Mouse (Mus musculus) embryonic fibroblast, embryonic 13.5 days (primary cell): ENCODE data around the gene Lce1d. TPM values are rescaled to one million over a fixed set of nuclear protein-coding genes. Genes with fewer than 3 reads are reported as not detected.

Experiments used
- H3K27ac ChIP-seq: 2 replicates; pipeline ENCODE4 v1.5.1; 2012; ENCODE audit warnings: low read length, control low read depth, inconsistent platforms; ENCODE audit not compliant: insufficient read depth
- H3K4me1 ChIP-seq: 2 replicates; pipeline ENCODE4 v1.6.1; 2011; ENCODE audit warnings: low read length; ENCODE audit not compliant: control insufficient read depth, insufficient read depth
- H3K4me3 ChIP-seq: 2 replicates; pipeline ENCODE4 v1.5.1; 2011; ENCODE audit warnings: mild to moderate bottlenecking, control low read depth, low read length; ENCODE audit not compliant: insufficient read depth
- CTCF ChIP-seq: IDR thresholded peaks from 2 replicates; pipeline ENCODE4 v1.5.1; 2011; ENCODE audit warnings: mild to moderate bottlenecking, control low read depth, low read length, moderate library complexity, borderline replicate concordance; ENCODE audit not compliant: insufficient read depth
- POLR2A ChIP-seq: IDR thresholded peaks from 2 replicates; pipeline ENCODE4 v1.6.1; 2011; ENCODE audit warnings: low read depth, mild to moderate bottlenecking, control low read depth, low read length, moderate library complexity
- polyA plus RNA-seq: library from polyadenylated mRNA; stranded (reverse); fragments of >200 nt; gene quantifications from 2 replicates; pipeline ENCODE4 v1.2.4, GENCODE M21; 2011; ENCODE audit warnings: low read depth; ENCODE audit not compliant: missing spikeins, insufficient read length

The Lce1d gene
- polyA plus RNA-seq, 1 experiment, result not detected

- TF ChIP-seq CTCF (no peak), POLR2A (no peak)
- H3K27ac ChIP-seq, result no peak within 1 kb of the TSS
- H3K4me3 ChIP-seq, result no peak within 1 kb of the TSS
- no peaks in the 10 kb centered on the region for H3K4me1 ChIP-seq
These were observed 30.2 kb downstream of the Lce1d start, which contains the start of gene Lce1b for GRCm38 (mm10) chr3:92656826-92657225. Lce1b (minus strand) TSS chr3:92656926.

GRCm38 (mm10) chr3:92648207-92648606 is 38.8 kb downstream of the Lce1d start, which contains the start of gene Lce1a1:
Lce1a1 (minus strand) TSS chr3:92648307.
- no peaks in the 10 kb centered on the region for H3K4me1 ChIP-seq
- no peak within 1 kb of the TSS for H3K4me3 ChIP-seq
- TF ChIP-seq CTCF, result no peak
- no peak for TF ChIP-seq POLR2A
- H3K27ac ChIP-seq, result no peak within 1 kb of the TSS

GRCm38 (mm10) chr3:92639854-92640253 is 47.2 kb downstream of the Lce1d start:
- Histone ChIP-seq H3K4me3 (no peak overlapping the region), H3K4me1 (no peaks in the 10 kb centered on the region), H3K27ac (no peak overlapping the region)
- TF ChIP-seq CTCF, result no peak
- no peak for TF ChIP-seq POLR2A

- no peak overlapping the region for H3K4me3 ChIP-seq
- TF ChIP-seq POLR2A (no peak), CTCF (no peak)
- no peak overlapping the region for H3K27ac ChIP-seq
- H3K4me1 ChIP-seq, result no peaks in the 10 kb centered on the region
These were observed 48.4 kb downstream of the Lce1d start for GRCm38 (mm10) chr3:92638653-92638991.

GRCm38 (mm10) chr3:92637745-92638652 is 49.0 kb downstream of the Lce1d start:
- TF ChIP-seq POLR2A, result no peak
- TF ChIP-seq CTCF, result no peak
- H3K27ac ChIP-seq, result no peak overlapping the region
- no peak overlapping the region for H3K4me3 ChIP-seq
- no peaks in the 10 kb centered on the region for H3K4me1 ChIP-seq

Other genes starting within 250 kb of the Lce1d start
- gene Sprr1b, start 248.4 kb downstream of the Lce1d start, polyA plus RNA-seq, result not detected in 2 replicates
- 0.42 TPM in 1 of 2 replicates, not detected in the other for gene Sprr3, start 228.5 kb downstream of the Lce1d start, polyA plus RNA-seq
- 1.7 TPM in 1 of 2 replicates, not detected in the other for gene Sprr1a, start 201.3 kb downstream of the Lce1d start, polyA plus RNA-seq
- gene Sprr4, start 186.7 kb downstream of the Lce1d start, polyA plus RNA-seq, result not detected in 2 replicates
- gene 2310046K23Rik, start 152.7 kb downstream of the Lce1d start, polyA plus RNA-seq, result not detected in 2 replicates
- 0.25 TPM in 1 of 2 replicates, not detected in the other for gene Ivl, start 113.5 kb downstream of the Lce1d start, polyA plus RNA-seq
- not detected in 2 replicates for gene Smcp, start 98.2 kb downstream of the Lce1d start, polyA plus RNA-seq
- gene 2210017I01Rik, start 79.7 kb downstream of the Lce1d start, polyA plus RNA-seq, result not detected in 2 replicates
- gene Lce6a, start 65.5 kb downstream of the Lce1d start, polyA plus RNA-seq, result not detected in 2 replicates
- gene Lce1a1, start 38.9 kb downstream of the Lce1d start, polyA plus RNA-seq, result not detected in 2 replicates
- not detected in 2 replicates for gene Lce1b, start 30.3 kb downstream of the Lce1d start, polyA plus RNA-seq
- gene Lce1a2, start 16.9 kb downstream of the Lce1d start, polyA plus RNA-seq, result not detected in 2 replicates
- not detected in 2 replicates for gene Lce1c, start 8.0 kb downstream of the Lce1d start, polyA plus RNA-seq
- gene Lce1e, start 21.9 kb upstream of the Lce1d start, polyA plus RNA-seq, result not detected in 2 replicates
- gene Lce1f, start 33.1 kb upstream of the Lce1d start, polyA plus RNA-seq, result not detected in 2 replicates
- not detected in 2 replicates for gene Gm38119, start 51.9 kb upstream of the Lce1d start, polyA plus RNA-seq
- not detected in 2 replicates for gene Lce1g, start 65.1 kb upstream of the Lce1d start, polyA plus RNA-seq
- gene Lce1h, start 77.9 kb upstream of the Lce1d start, polyA plus RNA-seq, result not detected in 2 replicates
- not detected in 2 replicates for gene Lce1i, start 91.7 kb upstream of the Lce1d start, polyA plus RNA-seq
- gene Lce1j, start 103.3 kb upstream of the Lce1d start, polyA plus RNA-seq, result not detected in 2 replicates
- not detected in 2 replicates for gene Lce1k, start 120.7 kb upstream of the Lce1d start, polyA plus RNA-seq
- not detected in 2 replicates for gene Kprp, start 140.0 kb upstream of the Lce1d start, polyA plus RNA-seq
- gene Lce1l, start 164.1 kb upstream of the Lce1d start, polyA plus RNA-seq, result not detected in 2 replicates
- not detected in 2 replicates for gene 2310050C09Rik, start 183.0 kb upstream of the Lce1d start, polyA plus RNA-seq
- gene Lce3a, start 239.0 kb upstream of the Lce1d start, polyA plus RNA-seq, result not detected in 2 replicates
- gene Lce3b, start 245.8 kb upstream of the Lce1d start, polyA plus RNA-seq, result not detected in 2 replicates